Mouse (Mus musculus): ENCODE measurements at regions not wholly inside any gene's neighbourhood (a gene's known extent, or its start where the extent isn't known, plus 50 kb on each side); places are given as distances from the start of the nearest gene placed in this dataset.

GRCm38 (mm10) chr1:90406663-90407062 lies 196.1 kb upstream of the Cops8 start:
- no peaks in the 10 kb centered on the region for H3K36me3 ChIP-seq (ENCODE audit: control insufficient read depth, insufficient read depth, low read length)

DNA sequence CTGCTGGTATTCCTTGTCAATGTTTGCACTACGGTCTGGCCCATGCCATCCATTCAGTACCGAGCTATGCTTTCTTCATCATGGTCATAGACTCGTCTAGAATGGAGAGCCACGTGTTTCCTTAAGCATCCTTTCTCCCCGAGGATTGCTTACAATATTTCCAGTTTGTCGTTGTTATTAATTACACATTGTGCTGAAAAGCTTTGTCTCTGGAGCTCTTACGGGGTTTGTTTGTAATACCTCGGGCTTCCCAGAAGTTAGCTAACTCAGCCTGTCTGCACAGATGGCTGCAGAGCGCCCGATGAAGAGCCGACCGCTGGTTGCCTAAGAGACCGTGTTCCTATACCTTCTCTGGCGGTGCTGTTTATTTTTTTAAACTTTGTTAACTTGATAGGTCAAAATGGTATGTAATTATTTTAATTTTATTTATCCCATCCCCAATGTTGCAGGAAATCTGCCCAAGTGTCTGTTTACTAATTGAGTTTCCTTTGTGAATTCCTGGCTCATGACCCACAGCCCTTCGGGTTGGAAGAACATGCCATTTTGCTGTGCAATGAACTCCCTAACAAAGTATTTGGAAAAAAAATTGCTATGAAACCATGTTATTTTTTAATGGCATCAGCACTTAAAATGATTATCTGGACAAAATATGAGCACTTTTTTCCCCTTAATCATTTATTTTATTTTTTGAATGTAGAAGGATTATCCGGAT lies 194.1 kb upstream of the Cops8 start:
- DNase-seq (ENCODE audit: low spot score): peak; percentile 42
- Histone ChIP-seq H3K27ac (replicated peaks; ENCODE audit: low read depth, low read length) (no peak overlapping the region), H3K4me1 (ENCODE audit: control insufficient read depth, insufficient read depth, low read length) (peaks cover 25% of the 10 kb centered on the region), H3K4me2 (ENCODE audit: low read depth, low read length) (no peak overlapping the region), H3K36me3 (ENCODE audit: control insufficient read depth, insufficient read depth, low read length) (no peaks in the 10 kb centered on the region), H3K4me3 (ENCODE audit: low read depth, low read length) (no peak overlapping the region), H3K9ac (ENCODE audit: low read depth, low read length) (no peak overlapping the region), H3K9me3 (ENCODE audit: control insufficient read depth, low read length) (peaks cover 3% of the 10 kb centered on the region; the same call in 1 of the 2 replicates), H3K27me3 (replicated peaks; ENCODE audit: control insufficient read depth, insufficient read depth, low read length) (no peaks in the 10 kb centered on the region)
- WGBS: 62% methylated on average over 16 of the region's 16 CpGs
- ATAC-seq (ENCODE audit: low read depth): no peak

More at GRCm38 (mm10) chr1:90406663-90407062, 196.1 kb upstream of the Cops8 start:
- H3K4me1 ChIP-seq (ENCODE audit: control insufficient read depth, insufficient read depth, low read length): peaks cover 25% of the 10 kb centered on the region
- no peaks in the 10 kb centered on the region for H3K9me3 ChIP-seq (ENCODE audit: control insufficient read depth, low read length)
- no peak overlapping the region for H3K27ac ChIP-seq (replicated peaks; ENCODE audit: low read depth, low read length)
- no peaks in the 10 kb centered on the region for H3K27me3 ChIP-seq (replicated peaks; ENCODE audit: control insufficient read depth, insufficient read depth, low read length)
- no peak overlapping the region for H3K4me2 ChIP-seq (ENCODE audit: low read depth, low read length)
- no peak overlapping the region for H3K9ac ChIP-seq (ENCODE audit: low read depth, low read length)
- WGBS: 80% methylated on average over 6 of the region's 6 CpGs
- no peak for ATAC-seq (ENCODE audit: low read depth)
- no peak for DNase-seq (ENCODE audit: low spot score)
- no peak overlapping the region for H3K4me3 ChIP-seq (ENCODE audit: low read depth, low read length)

DNA sequence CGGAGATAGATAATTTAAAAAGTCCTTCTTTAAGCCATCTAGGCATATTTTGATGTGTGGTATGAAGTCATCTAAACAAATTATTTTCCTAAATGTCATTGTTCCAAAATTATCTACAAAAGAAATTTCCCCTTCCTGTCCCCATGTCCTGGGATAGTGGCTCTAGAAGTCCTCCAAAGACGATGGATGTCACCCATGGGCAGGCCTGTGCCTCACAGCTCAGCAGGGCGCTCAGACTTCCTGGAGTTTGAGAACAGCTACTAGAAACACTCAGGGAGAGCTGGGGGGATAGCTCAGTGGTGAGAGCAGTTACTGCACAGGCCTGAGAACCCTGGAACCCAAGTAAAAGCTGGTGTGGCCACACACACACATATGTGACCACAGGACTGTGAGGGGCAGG lies 193.5 kb upstream of the Cops8 start:
- Histone ChIP-seq H3K9ac (ENCODE audit: low read depth, low read length) (no peak overlapping the region), H3K4me1 (ENCODE audit: control insufficient read depth, insufficient read depth, low read length) (peaks cover 25% of the 10 kb centered on the region), H3K27me3 (replicated peaks; ENCODE audit: control insufficient read depth, insufficient read depth, low read length) (no peaks in the 10 kb centered on the region), H3K27ac (replicated peaks; ENCODE audit: low read depth, low read length) (no peak overlapping the region), H3K4me3 (ENCODE audit: low read depth, low read length) (no peak overlapping the region), H3K9me3 (ENCODE audit: control insufficient read depth, low read length) (peaks cover 3% of the 10 kb centered on the region; the same call in 1 of the 2 replicates), H3K4me2 (ENCODE audit: low read depth, low read length) (no peak overlapping the region), H3K36me3 (ENCODE audit: control insufficient read depth, insufficient read depth, low read length) (no peaks in the 10 kb centered on the region)
- WGBS: 79% methylated on average over 3 of the region's 3 CpGs
- no peak for ATAC-seq (ENCODE audit: low read depth)
- no peak for DNase-seq (ENCODE audit: low spot score)

DNA sequence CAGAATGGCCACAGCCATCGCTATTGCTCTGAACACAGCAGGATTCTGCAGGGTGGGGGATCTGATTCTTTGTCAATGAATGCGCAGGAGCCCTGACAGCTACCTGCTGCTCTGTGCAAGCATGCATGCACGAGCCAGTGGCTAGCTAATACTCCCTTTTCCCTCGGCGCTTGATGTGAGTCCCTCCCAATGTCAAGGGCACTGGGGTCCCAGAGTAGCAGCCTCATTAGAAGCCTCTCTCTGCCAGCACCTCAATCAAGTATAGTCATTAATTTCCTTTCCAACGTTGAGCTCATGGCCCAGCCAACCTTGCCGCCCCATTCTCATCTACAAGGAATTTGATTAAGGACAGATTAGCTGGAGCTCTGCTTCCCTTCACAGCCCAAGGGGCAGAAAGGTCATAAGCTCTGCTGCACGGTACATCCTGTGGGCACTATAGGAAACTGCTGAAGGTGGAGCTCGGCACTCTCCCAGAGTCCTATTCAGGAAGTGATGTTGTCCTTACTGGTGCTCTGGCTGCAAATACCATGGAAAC lies 190.2 kb upstream of the Cops8 start:
- peak; percentile 33; the same call in 1 of the 2 replicates for ATAC-seq (ENCODE audit: low read depth)
- WGBS: 55% methylated on average over 9 of the region's 9 CpGs
- no peaks in the 10 kb centered on the region for H3K36me3 ChIP-seq (ENCODE audit: control insufficient read depth, insufficient read depth, low read length)
- no peaks in the 10 kb centered on the region for H3K27me3 ChIP-seq (replicated peaks; ENCODE audit: control insufficient read depth, insufficient read depth, low read length)
- DNase-seq (ENCODE audit: low spot score): no peak
- peaks cover 3% of the 10 kb centered on the region; the same call in 1 of the 2 replicates for H3K9me3 ChIP-seq (ENCODE audit: control insufficient read depth, low read length)
- H3K9ac ChIP-seq (ENCODE audit: low read depth, low read length): no peak overlapping the region
- H3K4me1 ChIP-seq (ENCODE audit: control insufficient read depth, insufficient read depth, low read length): peaks cover 10% of the 10 kb centered on the region
- no peak overlapping the region for H3K27ac ChIP-seq (replicated peaks; ENCODE audit: low read depth, low read length)
- no peak overlapping the region for H3K4me2 ChIP-seq (ENCODE audit: low read depth, low read length)
- no peak overlapping the region for H3K4me3 ChIP-seq (ENCODE audit: low read depth, low read length)

GRCm38 (mm10) chr1:90414751-90415150 lies 188.0 kb upstream of the Cops8 start:
- no peak for DNase-seq (ENCODE audit: low spot score)
- WGBS: 83% methylated on average over 4 of the region's 4 CpGs
- Histone ChIP-seq H3K4me1 (ENCODE audit: control insufficient read depth, insufficient read depth, low read length) (no peaks in the 10 kb centered on the region), H3K27me3 (replicated peaks; ENCODE audit: control insufficient read depth, insufficient read depth, low read length) (no peaks in the 10 kb centered on the region), H3K36me3 (ENCODE audit: control insufficient read depth, insufficient read depth, low read length) (no peaks in the 10 kb centered on the region), H3K27ac (replicated peaks; ENCODE audit: low read depth, low read length) (no peak overlapping the region), H3K9ac (ENCODE audit: low read depth, low read length) (no peak overlapping the region), H3K4me3 (ENCODE audit: low read depth, low read length) (no peak overlapping the region), H3K4me2 (ENCODE audit: low read depth, low read length) (no peak overlapping the region), H3K9me3 (ENCODE audit: control insufficient read depth, low read length) (peaks cover 3% of the 10 kb centered on the region; the same call in 1 of the 2 replicates)
- no peak for ATAC-seq (ENCODE audit: low read depth)

DNA sequence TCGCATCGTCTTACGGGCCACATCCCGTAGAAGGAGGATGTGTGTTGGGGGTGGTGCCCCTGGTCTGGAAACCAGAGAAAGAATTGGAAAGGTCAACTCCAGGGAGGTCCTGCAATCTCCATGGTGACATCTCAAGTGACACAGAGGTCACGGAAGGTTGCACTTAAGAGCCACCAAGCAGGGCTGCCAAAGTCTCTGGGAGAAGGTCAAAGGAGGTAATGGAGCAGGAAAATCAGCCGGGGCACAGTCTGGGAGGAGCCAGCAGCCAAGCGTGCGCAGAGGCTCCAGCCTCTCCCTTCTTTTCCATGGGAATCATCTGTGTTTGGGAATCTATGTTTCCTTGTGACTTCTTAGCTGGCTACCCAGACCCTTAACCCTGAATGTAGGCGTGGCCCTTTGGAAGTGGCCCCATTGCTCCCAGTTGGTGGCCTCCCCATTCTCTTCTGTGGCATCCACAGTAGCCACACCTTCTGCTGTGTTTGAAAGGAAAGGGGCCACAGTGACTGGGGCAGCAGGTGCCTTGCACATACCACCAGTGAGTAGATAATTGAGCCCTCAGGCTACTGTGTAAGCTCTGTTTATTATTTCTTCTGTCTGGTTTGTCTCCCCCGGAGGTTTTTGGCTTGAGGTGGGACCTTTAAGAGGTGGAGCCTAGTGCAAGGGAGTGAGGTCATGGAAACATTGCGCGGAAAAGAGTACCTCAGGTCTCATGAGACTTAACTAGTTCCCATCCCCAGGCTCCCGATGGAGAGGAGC lies 178.5 kb upstream of the Cops8 start:
- 19% methylated on average over 13 of the region's 13 CpGs for WGBS
- Histone ChIP-seq H3K4me3 (ENCODE audit: low read depth, low read length) (no peak overlapping the region), H3K9me3 (ENCODE audit: control insufficient read depth, low read length) (no peaks in the 10 kb centered on the region), H3K27me3 (replicated peaks; ENCODE audit: control insufficient read depth, insufficient read depth, low read length) (no peaks in the 10 kb centered on the region), H3K4me1 (ENCODE audit: control insufficient read depth, insufficient read depth, low read length) (peaks cover 15% of the 10 kb centered on the region), H3K36me3 (ENCODE audit: control insufficient read depth, insufficient read depth, low read length) (no peaks in the 10 kb centered on the region), H3K9ac (ENCODE audit: low read depth, low read length) (no peak overlapping the region), H3K27ac (replicated peaks; ENCODE audit: low read depth, low read length) (no peak overlapping the region), H3K4me2 (ENCODE audit: low read depth, low read length) (no peak overlapping the region)
- ATAC-seq (ENCODE audit: low read depth) (peak; percentile 70; the same call in 1 of the 2 replicates), DNase-seq (ENCODE audit: low spot score) (peak; percentile 63)

DNA sequence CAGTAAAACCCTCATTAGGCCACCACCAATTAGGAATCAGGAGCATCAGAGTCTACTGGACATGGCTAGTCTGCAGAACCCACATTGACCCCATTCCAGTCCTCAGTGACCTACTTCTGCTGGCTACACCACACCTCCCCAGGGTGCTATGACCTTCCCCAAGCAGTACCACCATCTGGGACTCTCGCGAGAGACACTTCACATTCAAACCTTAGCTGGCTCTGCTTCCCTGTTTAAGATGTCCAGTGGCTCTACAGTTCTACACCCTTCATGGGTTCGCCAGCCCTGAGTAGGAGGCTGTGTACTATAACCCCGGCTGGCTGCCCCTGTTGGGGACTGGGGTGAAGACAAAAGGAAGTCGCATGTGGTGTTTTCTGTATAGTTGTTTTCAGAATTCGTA lies 174.4 kb upstream of the Cops8 start:
- Histone ChIP-seq H3K36me3 (ENCODE audit: control insufficient read depth, insufficient read depth, low read length) (no peaks in the 10 kb centered on the region), H3K9ac (ENCODE audit: low read depth, low read length) (no peak overlapping the region), H3K9me3 (ENCODE audit: control insufficient read depth, low read length) (no peaks in the 10 kb centered on the region), H3K27me3 (replicated peaks; ENCODE audit: control insufficient read depth, insufficient read depth, low read length) (no peaks in the 10 kb centered on the region), H3K4me1 (ENCODE audit: control insufficient read depth, insufficient read depth, low read length) (peaks cover 22% of the 10 kb centered on the region), H3K27ac (replicated peaks; ENCODE audit: low read depth, low read length) (no peak overlapping the region), H3K4me3 (ENCODE audit: low read depth, low read length) (no peak overlapping the region), H3K4me2 (ENCODE audit: low read depth, low read length) (no peak overlapping the region)
- 89% methylated on average over 6 of the region's 6 CpGs for WGBS
- DNase-seq (ENCODE audit: low spot score) (no peak), ATAC-seq (ENCODE audit: low read depth) (no peak)

DNA sequence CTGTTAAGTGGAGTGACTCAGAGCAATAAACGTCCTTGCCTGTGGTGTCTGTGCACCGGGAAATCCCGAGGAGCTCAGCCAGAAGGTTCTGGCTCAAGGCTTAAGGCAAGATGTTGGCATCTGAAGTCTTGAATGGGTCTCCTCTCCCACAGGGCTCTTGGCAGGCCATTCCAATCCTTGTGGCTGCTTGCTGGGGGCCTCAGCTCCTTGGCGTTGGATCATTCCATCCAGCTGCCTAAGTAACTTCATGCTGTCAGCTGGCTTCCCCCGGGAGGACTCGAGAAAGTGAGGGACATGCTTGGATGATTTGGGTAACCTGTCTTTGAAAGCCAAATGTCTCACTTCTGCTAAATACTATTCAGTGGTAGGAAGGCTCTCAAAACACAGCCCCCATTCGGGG lies 174.0 kb upstream of the Cops8 start:
- Histone ChIP-seq H3K4me1 (ENCODE audit: control insufficient read depth, insufficient read depth, low read length) (peaks cover 22% of the 10 kb centered on the region), H3K4me2 (ENCODE audit: low read depth, low read length) (no peak overlapping the region), H3K36me3 (ENCODE audit: control insufficient read depth, insufficient read depth, low read length) (no peaks in the 10 kb centered on the region), H3K27me3 (replicated peaks; ENCODE audit: control insufficient read depth, insufficient read depth, low read length) (no peaks in the 10 kb centered on the region), H3K4me3 (ENCODE audit: low read depth, low read length) (no peak overlapping the region), H3K9me3 (ENCODE audit: control insufficient read depth, low read length) (no peaks in the 10 kb centered on the region), H3K9ac (ENCODE audit: low read depth, low read length) (no peak overlapping the region), H3K27ac (replicated peaks; ENCODE audit: low read depth, low read length) (no peak overlapping the region)
- ATAC-seq (ENCODE audit: low read depth) (no peak), DNase-seq (ENCODE audit: low spot score) (peak; percentile 77)
- 60% methylated on average over 7 of the region's 7 CpGs for WGBS

Measured in embryonic facial prominence, embryonic 14.5 days (tissue).